Mouse (Mus musculus) adrenal gland, postnatal 14 days (tissue): Measurements from ENCODE around the gene Srsf12. TPM values are rescaled to one million over a fixed set of nuclear protein-coding genes. Genes with fewer than 3 reads are reported as not detected.
A peak's percentile ranks its signal among the peaks of the same experiment; 100 is the strongest.

Source experiments
- DNase-seq: peaks from one replicate; pipeline ENCODE4 v3.0.0; 2021; ENCODE audit warnings: mixed read lengths
- total RNA-seq: library from RNA; stranded (reverse); gene quantifications from 2 replicates; pipeline ENCODE4 v1.2.3, GENCODE M21; 2021

The Srsf12 gene
- total RNA-seq, 1 experiment from 2014 or later = 1.6 TPM

DNA sequence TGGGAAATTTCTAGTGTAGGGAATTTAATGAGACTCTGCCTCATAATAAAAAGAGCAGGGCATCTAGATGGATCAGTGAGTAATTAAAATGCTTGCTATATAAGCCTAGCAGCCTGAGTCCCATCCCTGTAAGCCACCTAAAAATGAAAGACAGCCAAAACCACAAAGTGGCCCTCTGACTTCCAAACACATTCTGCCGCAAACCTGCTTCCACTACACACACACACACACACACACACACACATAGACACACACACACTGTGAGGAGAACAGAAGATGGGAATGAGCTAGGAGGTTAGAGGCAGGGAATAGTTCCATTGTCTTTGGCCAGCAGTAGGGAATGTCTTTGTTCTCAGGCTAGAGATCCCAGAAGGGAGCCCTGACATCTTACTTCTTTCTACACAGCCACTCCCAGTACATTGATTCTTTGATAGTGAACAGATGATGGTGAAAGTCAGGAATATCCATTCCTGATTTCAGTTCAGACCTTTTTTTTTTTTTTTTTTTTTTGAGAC lies 41.0 kb downstream of the Srsf12 start:
- DNase-seq = no peak

DNA sequence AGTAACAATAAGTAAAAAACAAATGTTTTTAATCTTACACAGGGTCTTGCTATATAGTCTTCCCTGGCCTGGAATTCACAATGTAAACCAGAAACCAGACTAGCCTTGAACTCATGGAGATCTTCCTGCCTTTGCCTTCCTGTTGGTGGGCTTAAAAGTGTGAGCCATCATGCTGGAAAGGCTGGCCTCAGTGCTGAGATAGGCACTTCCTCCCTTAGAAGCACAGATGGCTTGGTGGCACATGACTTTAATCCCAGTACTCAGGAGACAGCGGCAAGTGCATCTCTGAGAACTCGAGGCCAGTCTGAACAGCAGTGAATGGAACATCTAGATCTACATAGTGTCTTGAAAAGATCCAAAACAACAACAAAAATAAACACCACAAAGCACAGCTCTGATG lies 42.1 kb downstream of the Srsf12 start:
- no peak for DNase-seq

DNA sequence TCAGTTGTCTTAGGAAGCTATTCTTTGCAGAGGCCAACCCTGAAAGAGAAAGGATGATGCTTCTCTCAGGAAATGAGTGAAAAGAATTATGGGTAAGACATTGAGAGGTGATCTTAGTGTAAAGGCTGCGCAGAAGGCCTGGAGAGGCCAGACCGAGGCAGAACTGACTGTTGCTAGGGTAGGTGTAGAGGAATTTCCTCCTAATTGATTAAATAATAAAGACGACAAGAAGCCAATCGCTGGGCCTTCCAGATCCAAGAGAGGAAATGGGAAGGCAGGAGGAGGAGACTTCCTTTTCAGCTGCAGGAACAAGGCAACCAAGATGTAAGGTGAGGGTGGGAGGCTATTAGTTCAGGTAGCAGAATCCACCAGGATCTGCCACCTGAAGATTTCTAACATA lies 45.9 kb downstream of the Srsf12 start:
- DNase-seq = no peak

DNA sequence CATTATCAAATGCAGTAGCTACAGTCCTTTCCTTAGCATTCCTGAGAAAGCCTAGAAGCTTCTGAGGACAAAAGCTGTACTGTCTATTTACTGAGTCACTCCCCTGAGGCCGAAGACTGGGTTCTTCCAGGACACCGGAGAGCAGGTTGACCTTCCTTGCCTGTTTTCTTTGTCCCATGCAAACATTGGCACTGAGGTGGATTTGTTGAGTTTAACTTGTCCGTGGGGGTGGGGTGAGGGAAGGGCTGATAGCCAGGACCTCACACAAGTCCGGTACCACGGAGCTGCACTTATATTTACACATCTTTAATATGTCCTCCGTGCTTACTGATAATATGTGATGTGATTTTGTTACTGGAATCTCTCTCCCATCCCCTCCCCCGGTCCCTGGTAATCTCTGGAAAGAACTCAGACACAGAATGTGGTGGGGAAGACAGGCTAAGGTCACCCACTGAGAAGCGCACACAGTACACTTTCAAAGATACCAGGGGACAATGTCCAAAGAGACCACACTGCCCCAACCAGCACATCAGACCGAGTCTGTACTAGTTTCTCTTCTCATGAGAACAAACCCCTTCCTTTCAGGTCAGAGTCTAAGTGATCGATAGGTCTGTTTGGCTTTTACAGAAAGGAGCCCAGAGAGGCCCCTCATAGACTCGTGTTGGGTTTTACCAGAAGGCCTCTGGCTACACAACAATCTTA lies 48.6 kb downstream of the Srsf12 start:
- peak; percentile 37 for DNase-seq

DNA sequence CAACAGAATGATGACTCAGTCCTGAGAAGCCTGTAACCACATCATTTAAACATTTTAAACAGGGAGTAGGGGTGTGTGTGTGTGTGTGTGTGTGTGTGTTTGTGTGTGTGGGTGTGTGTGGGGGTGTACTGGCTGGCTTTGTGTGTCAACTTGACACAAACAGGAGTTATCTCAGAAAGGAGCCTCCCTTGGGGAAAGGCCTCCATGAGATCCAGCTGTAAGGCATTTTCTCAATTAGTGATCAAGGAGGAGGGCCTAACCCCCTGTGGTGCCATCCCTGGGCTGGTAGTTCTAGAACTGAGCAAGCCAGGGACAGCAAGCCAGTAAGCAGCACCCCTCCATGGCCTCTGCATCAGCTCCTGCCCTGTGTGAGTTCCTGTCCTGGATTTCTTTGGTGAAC lies 51.5 kb downstream of the Srsf12 start:
- no peak for DNase-seq

DNA sequence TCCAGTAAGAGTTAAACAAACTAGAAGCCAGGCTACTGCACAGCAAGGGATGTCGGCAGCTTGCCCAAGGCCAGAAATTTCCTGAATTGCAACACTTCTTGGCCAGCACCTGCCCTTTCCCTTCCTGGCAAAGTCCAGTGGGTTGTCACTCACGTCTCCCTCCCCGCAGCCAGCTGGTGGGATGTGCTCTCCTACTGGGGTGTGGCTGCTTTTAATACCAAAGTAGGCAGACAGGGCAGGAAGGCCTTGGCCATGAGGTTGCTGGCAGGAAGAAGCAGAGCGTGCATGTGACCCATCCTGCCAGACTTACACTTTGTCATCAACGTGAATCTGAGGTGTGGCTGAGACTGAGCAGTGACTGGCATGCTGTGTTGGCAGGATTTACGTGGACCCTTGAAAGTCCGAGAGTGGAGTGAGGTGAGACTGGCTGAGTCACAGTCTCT lies 52.5 kb downstream of the Srsf12 start:
- DNase-seq = peak; percentile 97

DNA sequence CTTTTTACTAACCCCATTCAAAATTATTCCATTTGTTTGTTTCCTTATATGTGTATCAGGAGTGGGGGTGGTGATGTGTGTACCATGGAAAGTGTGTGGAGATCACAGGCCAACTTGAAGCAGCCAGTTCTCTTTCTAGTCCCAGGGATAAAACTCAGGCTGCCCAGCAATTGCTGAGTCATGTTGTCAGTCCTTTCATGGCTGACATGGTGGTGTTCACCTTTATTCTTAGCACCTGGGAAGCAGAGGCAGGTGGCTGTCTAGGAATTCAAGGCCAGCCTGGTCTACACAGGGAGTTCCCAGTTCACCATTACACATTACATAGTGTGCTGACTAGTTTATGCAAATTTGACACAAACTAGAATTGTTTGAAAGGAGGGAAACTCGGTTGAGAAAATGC lies 54.1 kb downstream of the Srsf12 start:
- DNase-seq = no peak

DNA sequence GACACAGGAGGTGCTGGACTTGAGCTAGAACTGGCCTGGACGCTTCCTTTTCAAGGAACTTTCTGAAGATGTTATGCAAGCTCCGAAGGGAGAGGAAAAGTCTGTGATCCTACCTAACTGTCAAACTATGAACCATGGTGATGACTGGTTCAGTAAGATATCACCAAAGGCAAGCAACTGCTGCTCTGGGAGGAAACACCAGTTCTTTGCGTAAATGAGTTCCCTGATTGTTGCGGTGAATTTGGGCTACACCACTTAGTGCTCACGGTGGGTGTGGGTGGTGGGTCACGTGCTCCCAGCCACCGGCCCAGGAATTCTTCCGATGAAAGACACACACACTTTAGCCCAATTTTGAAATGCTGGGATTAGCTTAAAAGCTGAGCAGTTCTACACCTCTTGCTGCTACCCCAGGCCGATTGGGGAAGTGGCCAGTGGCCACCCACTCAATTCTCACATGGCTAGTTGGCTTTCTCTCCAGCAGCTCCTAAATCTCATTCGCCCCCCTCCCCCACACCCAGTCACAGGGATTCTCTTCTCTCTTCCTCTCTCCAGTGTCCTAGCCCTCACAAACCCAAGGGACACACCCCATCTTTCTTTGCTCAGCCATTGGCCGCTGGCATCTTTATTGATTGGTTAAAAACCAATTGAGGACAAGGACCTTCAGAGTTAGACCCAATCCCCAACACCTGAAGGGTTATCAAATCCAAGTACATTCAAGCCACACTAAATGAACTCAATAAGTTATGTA lies 56.4 kb downstream of the Srsf12 start:
- DNase-seq = no peak

DNA sequence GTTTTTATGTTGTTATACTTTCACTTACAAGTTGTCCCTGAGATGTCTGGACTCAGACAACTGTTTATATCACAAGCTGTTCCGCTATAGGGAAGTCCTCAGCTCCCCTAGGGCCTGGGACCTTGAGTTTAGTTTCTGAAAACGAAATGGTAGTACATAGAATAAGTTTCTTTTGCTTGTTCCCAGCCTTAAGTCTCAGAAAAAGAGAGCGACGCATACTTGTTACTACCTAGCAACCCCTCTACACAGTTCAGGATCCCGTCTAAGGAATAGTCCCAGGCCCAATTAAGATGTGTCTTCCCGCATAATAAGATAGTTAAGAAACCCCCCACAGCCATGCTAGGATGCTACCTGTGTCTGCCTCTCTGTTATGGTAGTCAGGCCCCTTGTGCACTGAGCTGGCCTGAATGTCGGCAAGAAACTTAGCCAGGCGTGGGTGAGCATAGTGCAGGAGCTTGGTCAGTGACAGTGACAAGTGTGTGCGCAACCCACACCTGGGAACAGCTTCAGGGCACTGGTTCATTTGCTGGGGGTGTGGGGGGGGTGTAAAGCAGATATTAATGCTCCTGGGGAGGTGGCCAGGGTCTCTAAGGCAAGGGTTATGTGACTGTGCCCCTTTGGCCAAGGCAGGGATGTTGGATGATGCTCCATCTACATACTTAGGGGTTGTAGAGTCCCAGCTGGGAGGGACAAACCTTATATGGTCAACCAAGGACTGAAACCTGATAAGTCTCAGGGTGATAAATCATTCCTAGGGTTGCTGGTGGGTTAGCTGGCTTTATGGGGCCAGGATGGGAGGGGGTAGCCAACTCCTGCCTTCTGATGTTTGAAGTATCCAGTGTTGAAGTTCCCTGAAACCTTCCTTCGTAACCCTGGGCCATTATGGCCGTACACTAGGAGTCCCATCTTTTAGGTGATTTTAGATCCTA lies 61.9 kb downstream of the Srsf12 start:
- no peak for DNase-seq

DNA sequence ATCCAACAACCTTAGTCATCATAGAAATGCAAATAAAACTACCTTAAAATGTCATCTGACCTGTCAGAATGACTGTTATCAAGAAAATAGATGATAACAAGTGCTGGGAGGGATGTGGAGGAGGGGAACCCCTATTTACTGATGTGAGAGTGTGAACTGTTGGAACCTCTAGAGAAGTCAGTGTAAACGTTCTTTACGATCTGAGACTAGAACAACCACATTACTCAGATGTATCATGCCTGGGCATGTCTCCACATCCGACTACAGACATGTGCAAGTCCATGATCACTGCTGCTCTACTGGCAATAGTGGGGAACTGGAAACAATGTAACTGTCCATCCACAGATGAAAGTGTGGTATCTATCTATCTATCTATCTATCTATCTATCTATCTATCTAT lies 64.6 kb downstream of the Srsf12 start:
- no peak for DNase-seq

DNA sequence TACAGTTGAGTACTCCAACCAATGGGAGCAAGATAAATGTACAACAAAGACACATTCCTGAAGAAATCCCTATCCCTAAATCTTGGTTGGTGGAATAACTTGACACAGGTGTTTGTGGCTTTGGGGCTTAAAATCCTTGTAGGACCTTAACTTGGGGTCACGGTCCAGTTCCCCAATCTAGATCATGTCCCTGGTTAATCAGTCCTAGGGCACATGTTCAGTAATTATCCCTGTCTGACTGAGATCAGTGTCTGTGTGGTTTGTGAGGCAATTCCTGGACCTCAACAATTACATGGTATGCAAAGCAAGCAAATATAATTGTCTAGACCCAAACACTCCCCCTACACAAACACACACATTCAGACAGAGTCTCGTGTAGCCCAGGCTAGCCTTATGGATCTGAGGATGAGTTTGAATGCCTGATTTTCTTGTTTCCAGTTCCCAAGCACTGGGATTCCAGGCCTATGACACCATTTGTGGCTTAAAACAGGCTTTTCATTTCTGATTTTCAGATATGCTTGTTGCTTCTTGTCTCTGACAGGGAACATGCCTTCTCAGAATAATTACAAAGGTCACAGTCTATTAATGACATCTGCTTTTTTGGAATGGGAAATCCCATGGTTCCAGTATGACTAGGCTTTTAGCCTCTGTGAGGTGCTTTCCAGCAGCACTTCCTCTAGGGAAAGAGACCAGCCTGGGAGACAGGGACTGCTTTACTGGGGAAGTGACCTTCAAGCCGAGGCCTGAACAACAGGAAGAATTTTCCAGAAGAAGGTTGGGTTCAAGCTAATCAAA lies 73.3 kb downstream of the Srsf12 start:
- peak; percentile 20 for DNase-seq

Other genes starting within 250 kb of the Srsf12 start
- 5.7 and 8.7 TPM in 2 replicates for gene Rragd, start 226.0 kb upstream of the Srsf12 start, total RNA-seq
- gene Ube2j1, start 177.6 kb upstream of the Srsf12 start, total RNA-seq = 80.8 and 82.9 TPM in 2 replicates
- gene Gabrr2, start 146.0 kb upstream of the Srsf12 start, total RNA-seq = 0.41 and 0.60 TPM in 2 replicates
- 0.15 and 0.19 TPM in 2 replicates for gene Gabrr1, start 76.5 kb upstream of the Srsf12 start, total RNA-seq
- 34.2 and 39.1 TPM in 2 replicates for gene Pm20d2, start 19.3 kb upstream of the Srsf12 start, total RNA-seq
- 192 and 224 TPM in 2 replicates for gene Pnrc1, start 81.2 kb downstream of the Srsf12 start, total RNA-seq
- gene Rngtt, start 101.3 kb downstream of the Srsf12 start, total RNA-seq = 29.7 and 31.4 TPM in 2 replicates